Mouse (Mus musculus) c-Kit-positive CD71-positive TER-119-positive erythroid progenitor cells, embryonic 14.5 days (primary cell): ENCODE measurements around the gene Armc12.

ENCODE experiments used
- DNase-seq: peaks from one replicate; pipeline ENCODE4 v3.0.0-alpha.2; 2013; ENCODE audit warnings: low spot score

Gene Armc12

GRCm38 (mm10) chr17:28530506-28530905 lies at the start of gene Armc12:
Gene Armc12 (plus strand): TSS chr17:28530806.
- no peak for DNase-seq

GRCm38 (mm10) chr17:28484704-28485445 lies 45.7 kb upstream of the Armc12 start:
- peak; percentile 35 for DNase-seq

GRCm38 (mm10) chr17:28485446-28485948 lies 45.1 kb upstream of the Armc12 start:
- peak; percentile 17 for DNase-seq

- peak; percentile 91 for DNase-seq
These were observed 44.6 kb upstream of the Armc12 start for GRCm38 (mm10) chr17:28485977-28486400.

- no peak for DNase-seq
These were observed 43.9 kb upstream of the Armc12 start for GRCm38 (mm10) chr17:28486720-28487119.

DNA sequence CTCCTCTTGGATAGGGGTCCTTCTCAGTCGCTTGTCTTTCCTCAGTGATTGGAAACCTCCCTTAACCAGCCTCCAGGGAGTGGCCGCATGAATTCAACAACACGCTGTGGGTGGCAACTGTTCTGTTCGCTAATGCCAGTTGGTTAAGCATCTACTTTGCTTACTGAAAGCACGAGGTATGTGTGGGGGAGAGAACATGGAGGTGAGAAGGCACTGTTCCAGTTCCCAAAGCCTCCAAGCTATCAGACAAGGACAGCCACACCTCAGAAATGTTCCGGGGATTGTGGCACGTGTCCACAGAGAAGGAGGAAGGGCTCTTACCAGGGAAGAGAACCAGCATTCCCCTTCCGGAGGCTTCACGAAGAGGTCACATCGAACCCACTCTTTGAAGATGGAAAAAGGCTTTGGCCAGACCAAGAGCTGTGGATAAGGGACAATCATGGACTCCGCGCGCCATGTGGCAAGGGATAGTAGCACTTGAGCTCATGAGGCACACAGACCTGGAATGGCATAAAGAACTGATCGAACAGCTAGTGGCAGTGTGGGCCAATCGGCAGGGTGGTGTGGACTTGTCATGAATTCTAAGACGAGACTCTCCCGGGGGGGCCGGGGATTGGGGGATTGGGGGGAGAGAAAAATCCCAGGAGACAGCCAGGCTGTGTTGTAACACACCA lies 42.9 kb upstream of the Armc12 start:
- no peak for DNase-seq

GRCm38 (mm10) chr17:28488258-28489013 lies 42.2 kb upstream of the Armc12 start:
- no peak for DNase-seq

- no peak for DNase-seq
These were observed 39.4 kb upstream of the Armc12 start for GRCm38 (mm10) chr17:28491035-28491770.

DNA sequence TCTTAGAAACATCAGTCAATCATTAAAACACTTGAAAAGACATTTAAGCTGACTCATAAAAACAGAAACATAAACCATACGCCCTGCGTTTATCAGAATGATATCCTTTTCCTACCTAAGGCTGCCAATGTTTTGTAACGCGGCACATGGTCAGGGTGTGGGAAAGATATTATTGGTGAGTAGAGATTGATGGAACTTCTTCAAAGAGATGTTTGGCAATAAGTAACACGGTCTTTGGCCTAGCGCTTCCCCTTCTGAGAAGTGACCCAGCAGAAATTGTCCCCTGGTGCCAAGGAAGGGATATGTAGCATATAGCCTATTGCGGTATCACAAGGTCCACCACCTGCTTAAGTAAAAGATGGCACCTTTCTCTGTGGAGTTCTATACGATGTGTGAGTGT lies 34.8 kb upstream of the Armc12 start:
- no peak for DNase-seq

- no peak for DNase-seq
These were observed 31.4 kb upstream of the Armc12 start for GRCm38 (mm10) chr17:28499190-28499589.

DNA sequence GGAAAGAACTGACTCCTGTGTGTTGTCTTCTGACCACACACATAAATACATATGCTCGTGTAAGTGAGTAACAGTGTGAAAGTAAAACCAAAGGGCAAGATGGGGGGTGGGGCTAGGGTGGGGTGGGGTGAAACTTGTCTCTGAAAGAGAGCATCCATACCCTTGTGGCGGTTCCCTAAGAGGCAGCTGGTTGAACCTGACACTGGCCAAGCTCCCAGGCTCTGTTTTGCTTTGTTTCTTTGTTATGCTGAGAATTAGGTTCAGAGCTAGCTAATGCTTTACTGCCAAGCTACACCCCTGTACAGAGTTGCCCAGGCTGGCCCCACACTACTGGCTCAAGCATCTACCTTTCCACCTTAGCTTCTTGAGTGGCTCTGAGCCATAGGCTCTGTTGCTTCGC lies 30.1 kb upstream of the Armc12 start:
- no peak for DNase-seq

- DNase-seq = no peak
These were observed 28.3 kb upstream of the Armc12 start for GRCm38 (mm10) chr17:28502196-28502821.

DNA sequence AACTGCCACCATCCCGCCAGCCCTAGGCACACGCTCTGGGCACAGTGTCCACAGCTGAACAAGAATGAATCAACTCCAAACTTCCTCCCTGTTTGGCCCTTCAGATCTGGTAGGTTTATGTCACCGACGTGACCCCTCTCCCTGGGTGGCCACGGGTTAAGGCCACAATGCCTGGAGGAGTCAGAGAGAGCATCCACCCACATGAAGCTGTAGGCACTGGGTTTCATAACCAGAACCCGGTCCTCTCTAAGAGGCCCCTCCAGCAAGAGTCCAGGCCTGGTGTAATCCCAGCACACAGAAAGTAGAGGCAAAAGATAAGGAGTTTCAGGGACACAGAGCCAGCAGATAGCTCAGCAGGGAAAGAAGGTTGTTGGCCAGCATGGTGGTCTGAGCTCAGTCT lies 26.4 kb upstream of the Armc12 start:
- DNase-seq = no peak

GRCm38 (mm10) chr17:28505591-28505990 lies 25.0 kb upstream of the Armc12 start:
- no peak for DNase-seq

- DNase-seq = no peak
These were observed 23.7 kb upstream of the Armc12 start for GRCm38 (mm10) chr17:28506895-28507294.

DNA sequence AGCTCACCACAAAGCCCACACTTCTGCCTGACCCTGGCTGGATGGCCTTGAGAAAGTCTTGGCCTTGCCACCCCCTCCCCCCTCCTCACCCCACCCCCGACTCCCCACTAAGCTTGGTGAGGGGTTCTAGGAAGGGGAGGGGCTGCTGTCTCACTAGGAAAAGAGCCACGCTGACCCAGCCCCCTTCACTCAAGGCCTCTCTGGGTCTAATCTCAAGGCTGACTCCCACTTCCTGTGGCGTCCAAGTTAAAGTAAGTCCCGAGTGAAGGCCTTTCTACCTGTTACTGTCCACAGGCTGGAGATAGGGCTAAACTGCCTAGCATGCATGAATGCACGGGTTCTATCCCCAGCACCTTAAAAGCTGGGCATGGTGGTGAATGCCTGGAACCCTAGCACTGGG lies 23.1 kb upstream of the Armc12 start:
- no peak for DNase-seq

DNA sequence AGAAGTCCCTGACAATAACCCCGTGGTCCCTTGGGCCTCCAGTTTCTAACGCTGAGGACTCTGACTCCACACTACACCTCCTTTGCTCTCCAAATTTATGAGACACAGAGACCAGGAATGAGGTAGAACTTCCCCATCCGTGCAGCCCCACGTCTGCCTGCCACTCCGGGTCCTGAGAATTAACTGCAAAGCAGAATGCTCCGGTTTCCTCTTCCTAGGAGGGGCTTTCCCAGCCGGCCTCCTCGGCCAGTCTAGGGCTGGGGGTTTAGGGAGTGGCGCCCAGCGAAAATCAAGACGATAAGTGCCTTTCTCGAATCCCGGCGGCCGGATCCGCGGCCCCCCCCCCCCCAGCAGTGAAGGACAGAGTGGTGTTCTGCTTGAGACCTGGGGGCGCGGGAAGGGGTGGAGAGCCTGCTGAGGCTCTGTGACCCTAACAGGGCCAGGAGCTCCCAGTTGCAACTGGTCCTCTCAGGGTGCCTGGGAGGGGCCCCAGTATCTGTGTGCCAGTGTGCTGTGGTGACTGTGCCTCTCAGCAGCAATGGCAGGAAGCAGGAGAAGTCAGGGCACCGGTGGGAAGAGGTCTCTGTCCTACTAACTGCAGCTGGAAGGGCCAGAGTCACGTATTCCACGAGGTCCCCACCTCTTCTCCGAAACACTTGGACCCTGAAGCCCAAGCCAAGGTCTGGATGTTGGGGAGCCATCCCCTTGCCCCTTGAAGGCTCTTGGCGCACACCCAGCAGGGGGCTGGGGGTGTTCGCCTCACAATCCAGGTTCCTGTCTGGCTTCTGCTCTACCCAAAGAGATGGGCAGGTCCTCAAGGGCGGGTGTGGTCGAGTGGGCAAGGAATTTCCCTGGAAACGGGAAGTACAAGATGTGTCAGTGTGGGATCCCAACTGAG lies 19.9 kb upstream of the Armc12 start:
- DNase-seq = no peak

- DNase-seq = no peak
These were observed 18.7 kb upstream of the Armc12 start for GRCm38 (mm10) chr17:28511616-28512541.

DNA sequence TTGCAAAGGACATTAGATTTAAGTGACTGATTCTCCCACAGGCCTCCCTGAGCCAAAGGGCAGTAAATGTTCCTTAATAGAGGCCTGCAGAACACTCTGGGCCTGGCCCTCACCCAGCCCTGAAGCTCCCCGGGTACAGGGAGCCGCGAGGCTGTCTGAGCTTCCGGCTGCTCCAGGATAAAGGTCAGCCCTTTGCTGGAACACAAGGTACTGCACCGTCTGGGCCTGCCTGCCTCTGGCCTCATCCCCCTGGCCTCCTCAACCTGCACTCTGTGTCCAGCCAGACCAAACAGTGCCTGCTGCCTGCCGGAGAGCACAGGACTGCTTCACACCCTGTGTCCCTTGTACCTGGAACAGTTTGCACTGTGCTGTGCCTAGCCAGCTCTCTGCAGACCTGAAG lies 17.9 kb upstream of the Armc12 start:
- DNase-seq = no peak
